Mouse (Mus musculus) hindbrain, embryonic 11.5 days (tissue): ENCODE results near the gene Neu4. TPM values are rescaled to one million over a fixed set of nuclear protein-coding genes. Genes with fewer than 3 reads are reported as not detected.
"Not testable (repeated sequence)": the region's sequence is repeated elsewhere in the genome, so short reads cannot be mapped to it uniquely, and the experiment has no call there.

Experiments used
- ATAC-seq: fragments of 200-750 bp; cut with Nextera tagmentation; 2 replicates; pipeline ENCODE4 v1.8.0; 2017; ENCODE audit warnings: mild to moderate bottlenecking, moderate TSS enrichment, moderate library complexity; ENCODE audit not compliant: low FRiP score
- DNase-seq: peaks from one replicate; pipeline ENCODE4 v3.0.0-alpha.2; 2015; ENCODE audit warnings: low spot score
- H3K27ac ChIP-seq: fragments of 300-500 bp; sonication (generic); 2 replicates; pipeline ENCODE4 v1.5.1; 2014; ENCODE audit warnings: mild to moderate bottlenecking, low read depth, low read length
- H3K27me3 ChIP-seq: fragments of 300-500 bp; sonication (generic); 2 replicates; pipeline ENCODE4 v1.6.1; 2014; ENCODE audit warnings: mild to moderate bottlenecking, low read length, moderate library complexity, mixed read lengths; ENCODE audit not compliant: control insufficient read depth, insufficient read depth
- H3K36me3 ChIP-seq: fragments of 300-500 bp; sonication (generic); 2 replicates; pipeline ENCODE4 v1.6.1; 2014; ENCODE audit warnings: mild to moderate bottlenecking, low read length, moderate library complexity, mixed read lengths; ENCODE audit not compliant: control insufficient read depth, insufficient read depth
- H3K4me1 ChIP-seq: fragments of 300-500 bp; sonication (generic); replicated peaks from 2 replicates; pipeline ENCODE4 v1.6.1; 2014; ENCODE audit warnings: low read length, mixed read lengths; ENCODE audit not compliant: control insufficient read depth, insufficient read depth
- H3K4me2 ChIP-seq: fragments of 300-500 bp; sonication (generic); replicated peaks from 2 replicates; pipeline ENCODE4 v1.6.1; 2014; ENCODE audit warnings: mild to moderate bottlenecking, low read depth, low read length
- H3K4me3 ChIP-seq: fragments of 300-500 bp; sonication (generic); 2 replicates; pipeline ENCODE4 v1.5.1; 2014; ENCODE audit warnings: low read depth, low read length
- H3K9ac ChIP-seq: fragments of 300-500 bp; sonication (generic); 2 replicates; pipeline ENCODE4 v1.6.1; 2014; ENCODE audit warnings: low read depth, low read length
- H3K9me3 ChIP-seq: fragments of 300-500 bp; sonication (generic); 2 replicates; pipeline ENCODE4 v1.6.1; 2016; ENCODE audit warnings: low read length; ENCODE audit not compliant: control insufficient read depth
- WGBS: fragments of 180-500 bp; shearing (Covaris S2); extraction: QIAGEN DNeasy Blood & Tissue Kit; methylation state at CpG from one replicate; pipeline ENCODE4 v1.1.7; 2014; 5-methylcytosine and 5-hydroxymethylcytosine counted together
- polyA plus RNA-seq: library from polyadenylated mRNA; unstranded; fragments of >200 nt; fragmentation: Nextera tagmentation; extraction: Ambion mirVana; gene quantifications from 2 replicates; pipeline ENCODE4 v1.2.1, GENCODE M21; 2014

Neu4 gene
- polyA plus RNA-seq, 1 experiment from 2014 or later: not detected

GRCm38 (mm10) chr1:94057401-94057800 lies 37.1 kb downstream of the Neu4 start:
- DNase-seq: no peak
- 93% methylated on average over 2 of the region's 2 CpGs for WGBS
- Histone ChIP-seq H3K4me1 (no peaks in the 10 kb centered on the region), H3K36me3 (no peaks in the 10 kb centered on the region), H3K27ac (no peak overlapping the region), H3K9me3 (no peaks in the 10 kb centered on the region), H3K9ac (no peak overlapping the region), H3K4me3 (no peak overlapping the region), H3K27me3 (no peaks in the 10 kb centered on the region), H3K4me2 (no peak overlapping the region)
- ATAC-seq: no peak

GRCm38 (mm10) chr1:94058281-94058680 lies 38.0 kb downstream of the Neu4 start:
- ATAC-seq, H3K27ac ChIP-seq: not testable (repeated sequence)
- WGBS: 79% methylated on average over 1 of the region's 1 CpGs

GRCm38 (mm10) chr1:94074756-94075155 lies 54.5 kb downstream of the Neu4 start:
- H3K27me3 ChIP-seq: no peaks in the 10 kb centered on the region
- no peak overlapping the region for H3K27ac ChIP-seq
- H3K4me3 ChIP-seq: no peak overlapping the region
- no peaks in the 10 kb centered on the region for H3K9me3 ChIP-seq
- WGBS: 91% methylated on average over 6 of the region's 6 CpGs
- no peak overlapping the region for H3K4me2 ChIP-seq
- no peak for DNase-seq
- H3K36me3 ChIP-seq: no peaks in the 10 kb centered on the region
- ATAC-seq: no peak
- H3K4me1 ChIP-seq: no peaks in the 10 kb centered on the region
- no peak overlapping the region for H3K9ac ChIP-seq

More at GRCm38 (mm10) chr1:94058281-94058680, 38.0 kb downstream of the Neu4 start:
- H3K4me3 ChIP-seq, H3K36me3 ChIP-seq, H3K27me3 ChIP-seq, H3K4me2 ChIP-seq, H3K9ac ChIP-seq, DNase-seq, H3K4me1 ChIP-seq, H3K9me3 ChIP-seq: not testable (repeated sequence)

GRCm38 (mm10) chr1:94076702-94077101 lies 56.5 kb downstream of the Neu4 start:
- Histone ChIP-seq H3K36me3 (no peaks in the 10 kb centered on the region), H3K27me3 (no peaks in the 10 kb centered on the region), H3K4me2 (no peak overlapping the region), H3K4me3 (no peak overlapping the region), H3K9me3 (no peaks in the 10 kb centered on the region), H3K4me1 (no peaks in the 10 kb centered on the region), H3K27ac (no peak overlapping the region), H3K9ac (no peak overlapping the region)
- DNase-seq (no peak), ATAC-seq (no peak)
- 33% methylated on average over 1 of the region's 1 CpGs for WGBS

Other genes with a start within 250 kb of the Neu4 start
- gene Dtymk, start 218.5 kb upstream of the Neu4 start, polyA plus RNA-seq: 221 and 230 TPM in 2 replicates
- 14.7 and 15.0 TPM in 2 replicates for gene Ing5, start 216.5 kb upstream of the Neu4 start, polyA plus RNA-seq
- gene D2hgdh, start 195.5 kb upstream of the Neu4 start, polyA plus RNA-seq: 9.5 and 11.9 TPM in 2 replicates
- gene Gal3st2, start 159.1 kb upstream of the Neu4 start, polyA plus RNA-seq: not detected in 2 replicates
- gene Gal3st2b, start 102.1 kb upstream of the Neu4 start, polyA plus RNA-seq: not detected in 2 replicates
- not detected in 2 replicates for gene Gal3st2c, start 29.9 kb upstream of the Neu4 start, polyA plus RNA-seq
- 0.13 TPM in 1 of 2 replicates, not detected in the other for gene Pdcd1, start 32.1 kb downstream of the Neu4 start, polyA plus RNA-seq